Mouse (Mus musculus) heart, adult 2 months (tissue): ENCODE data around the gene Rpl28.

ENCODE experiments used
- CTCF ChIP-seq: fragments of 200-600 bp; IDR thresholded peaks from 2 replicates; pipeline ENCODE4 v1.8.1; 2022; ENCODE audit warnings: antibody characterized with exemption, mild to moderate bottlenecking, moderate library complexity
- EP300 ChIP-seq: fragments of 200-500 bp; IDR thresholded peaks from 2 replicates; pipeline ENCODE4 v1.6.1; 2011; ENCODE audit warnings: low read depth, low read length, control low read depth; ENCODE audit not compliant: insufficient read depth
- POLR2A ChIP-seq: fragments of 200-500 bp; IDR thresholded peaks from 2 replicates; pipeline ENCODE4 v1.6.1; 2011; ENCODE audit warnings: mild to moderate bottlenecking, low read depth, low read length, control low read depth; ENCODE audit not compliant: insufficient read depth

DNA sequence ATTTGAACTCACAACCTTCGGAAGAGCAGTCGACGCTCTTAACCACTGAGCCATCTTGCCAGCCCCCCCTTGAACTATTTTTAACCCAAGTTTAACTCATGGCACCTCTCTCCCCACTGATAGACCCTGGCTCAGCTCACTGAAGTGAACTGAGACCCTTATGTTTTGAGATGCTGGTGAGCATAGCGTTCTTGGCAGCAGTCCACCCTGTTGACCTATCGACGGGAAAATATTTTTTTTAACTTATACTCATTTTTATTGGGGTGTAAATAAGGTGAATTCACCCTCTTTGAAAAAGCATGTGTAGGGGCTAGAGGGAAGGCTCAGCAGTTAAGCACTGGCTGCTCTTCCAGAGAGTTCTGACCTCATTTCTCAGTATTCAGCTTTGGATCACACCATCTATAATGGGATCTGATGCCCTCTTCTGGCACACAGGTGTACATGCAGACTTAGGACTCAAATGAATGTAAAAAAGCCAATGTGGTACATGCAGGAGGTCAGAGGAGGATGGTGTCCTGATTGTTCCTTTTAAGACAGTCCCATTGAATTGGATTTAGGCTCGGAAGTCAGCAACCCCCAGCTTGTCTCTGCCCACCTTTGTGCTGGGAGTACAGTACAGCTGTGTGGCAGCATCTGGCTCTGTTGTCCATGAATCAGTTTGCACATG is 3.2 kb downstream of the Rpl28 start:
- TF ChIP-seq CTCF (peak; percentile 81), EP300 (no peak), POLR2A (no peak)
